Mouse (Mus musculus) limb, embryonic 11.5 days (tissue): ENCODE results near the gene Lrfn2. TPM values are rescaled to one million over a fixed set of nuclear protein-coding genes. Genes with fewer than 3 reads are reported as not detected.

Experiments used
- ATAC-seq: fragments of 200-750 bp; cut with Nextera tagmentation; 2 replicates; pipeline ENCODE4 v1.8.0; 2017; ENCODE audit warnings: low read depth; ENCODE audit not compliant: insufficient number of reproducible peaks, low FRiP score, low TSS enrichment
- DNase-seq: peaks from one replicate; pipeline ENCODE4 v3.0.0-alpha.2; 2015; ENCODE audit warnings: low spot score
- H3K27ac ChIP-seq: fragments of 300-500 bp; sonication (generic); replicated peaks from 2 replicates; pipeline ENCODE4 v1.5.1; 2014; ENCODE audit warnings: low read depth, mild to moderate bottlenecking, low read length
- H3K27me3 ChIP-seq: fragments of 300-500 bp; sonication (generic); 2 replicates; pipeline ENCODE4 v1.6.1; 2014; ENCODE audit warnings: mild to moderate bottlenecking, low read length, mixed read lengths; ENCODE audit not compliant: control insufficient read depth, insufficient read depth
- H3K36me3 ChIP-seq: fragments of 300-500 bp; sonication (generic); 2 replicates; pipeline ENCODE4 v1.6.1; 2014; ENCODE audit warnings: mild to moderate bottlenecking, low read length, moderate library complexity, mixed read lengths; ENCODE audit not compliant: control insufficient read depth, insufficient read depth
- H3K4me1 ChIP-seq: fragments of 300-500 bp; sonication (generic); 2 replicates; pipeline ENCODE4 v1.6.1; 2014; ENCODE audit warnings: low read length, mixed read lengths; ENCODE audit not compliant: control insufficient read depth, insufficient read depth
- H3K4me2 ChIP-seq: fragments of 300-500 bp; sonication (generic); 2 replicates; pipeline ENCODE4 v1.6.1; 2014; ENCODE audit warnings: low read depth, mild to moderate bottlenecking, moderate library complexity; ENCODE audit not compliant: severe bottlenecking
- H3K4me3 ChIP-seq: fragments of 300-500 bp; sonication (generic); 2 replicates; pipeline ENCODE4 v1.5.1; 2014; ENCODE audit warnings: low read depth, low read length
- H3K9ac ChIP-seq: fragments of 300-500 bp; sonication (generic); 2 replicates; pipeline ENCODE4 v1.6.1; 2014; ENCODE audit warnings: mild to moderate bottlenecking, low read length
- H3K9me3 ChIP-seq: fragments of 300-500 bp; sonication (generic); 2 replicates; pipeline ENCODE4 v1.6.1; 2016; ENCODE audit warnings: low read length; ENCODE audit not compliant: control insufficient read depth
- WGBS: fragments of 180-500 bp; shearing (Covaris S2); extraction: QIAGEN DNeasy Blood & Tissue Kit; methylation state at CpG from one replicate; pipeline ENCODE4 v1.1.7; 2014; 5-methylcytosine and 5-hydroxymethylcytosine counted together
- polyA plus RNA-seq: library from polyadenylated mRNA; unstranded; fragments of >200 nt; fragmentation: Nextera tagmentation; extraction: Ambion mirVana; gene quantifications from 2 replicates; pipeline ENCODE4 v1.2.1, GENCODE M21; 2014

Lrfn2 gene
- polyA plus RNA-seq, 1 experiment from 2014 or later: 0.12 TPM

DNA sequence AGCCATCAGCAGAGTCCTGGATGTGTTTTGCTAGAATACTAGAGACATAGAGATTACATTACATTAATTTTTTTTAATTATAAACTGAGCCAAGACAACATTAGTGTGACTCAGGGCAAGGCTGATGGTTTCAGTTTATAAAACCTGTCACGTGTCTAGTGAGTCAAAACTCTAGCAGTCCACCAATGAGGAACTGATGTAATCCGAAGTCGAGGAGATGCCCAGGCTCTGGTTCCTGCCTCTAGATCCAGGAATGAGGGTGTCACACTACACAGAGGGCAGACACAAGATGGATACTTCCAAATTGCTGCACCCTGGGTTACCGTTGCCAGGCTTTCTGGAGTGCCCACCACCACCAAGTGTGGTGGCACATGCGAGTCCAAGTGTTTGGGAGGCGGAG lies 84.0 kb downstream of the Lrfn2 start:
- Histone ChIP-seq H3K4me2 (no peak overlapping the region), H3K9ac (no peak overlapping the region), H3K27me3 (no peaks in the 10 kb centered on the region), H3K4me3 (no peak overlapping the region), H3K4me1 (peaks cover 2% of the 10 kb centered on the region; the same call in 1 of the 2 replicates), H3K36me3 (no peaks in the 10 kb centered on the region), H3K27ac (no peak overlapping the region), H3K9me3 (no peaks in the 10 kb centered on the region)
- WGBS: 92% methylated on average over 6 of the region's 6 CpGs
- ATAC-seq (no peak), DNase-seq (no peak)

GRCm38 (mm10) chr17:49017438-49018415 lies 85.5 kb downstream of the Lrfn2 start:
- Histone ChIP-seq H3K4me1 (peaks cover 2% of the 10 kb centered on the region; the same call in 1 of the 2 replicates), H3K4me3 (no peak overlapping the region), H3K27ac (no peak overlapping the region), H3K9me3 (no peaks in the 10 kb centered on the region), H3K36me3 (no peaks in the 10 kb centered on the region), H3K27me3 (no peaks in the 10 kb centered on the region), H3K9ac (no peak overlapping the region), H3K4me2 (no peak overlapping the region)
- ATAC-seq (no peak), DNase-seq (no peak)
- 39% methylated on average over 17 of the region's 17 CpGs for WGBS

DNA sequence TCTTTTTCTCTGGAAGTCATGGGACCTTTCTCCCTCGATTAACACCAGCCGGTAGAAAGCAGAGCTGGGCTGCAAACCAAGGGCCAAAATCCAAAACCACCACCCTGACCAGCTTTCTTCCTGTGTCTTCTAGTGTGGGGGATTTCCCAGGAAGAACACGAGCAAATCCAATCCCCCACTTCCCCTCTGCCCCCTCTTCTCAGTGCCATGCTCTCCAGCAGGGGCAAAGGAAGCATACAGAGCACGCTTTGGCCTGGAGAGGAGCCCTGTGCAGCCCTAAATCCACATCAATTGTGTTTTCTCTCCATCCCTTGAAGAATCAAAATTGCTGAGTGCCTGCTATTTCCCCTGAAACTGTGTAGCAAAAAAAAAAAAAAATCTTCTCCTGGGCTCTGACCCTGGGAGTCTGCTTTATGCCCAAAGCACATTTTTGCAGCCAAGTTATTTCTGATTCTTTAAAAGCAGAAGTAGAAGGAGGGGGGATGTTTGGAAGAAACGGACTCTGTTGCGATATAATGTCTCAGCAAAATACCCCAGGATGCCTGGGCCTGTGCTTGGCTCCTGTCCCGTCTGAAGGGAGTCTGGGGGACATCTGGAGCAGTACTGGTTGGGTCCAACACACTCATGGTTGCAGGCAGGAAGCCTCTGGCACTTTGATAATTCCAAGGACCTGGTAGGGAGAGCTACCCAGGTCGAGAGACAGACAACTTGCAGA lies 86.8 kb downstream of the Lrfn2 start:
- Histone ChIP-seq H3K9ac (no peak overlapping the region), H3K27ac (no peak overlapping the region), H3K36me3 (no peaks in the 10 kb centered on the region), H3K4me2 (no peak overlapping the region), H3K4me3 (no peak overlapping the region), H3K4me1 (peaks cover 2% of the 10 kb centered on the region; the same call in 1 of the 2 replicates), H3K9me3 (no peaks in the 10 kb centered on the region), H3K27me3 (no peaks in the 10 kb centered on the region)
- WGBS: 78% methylated on average over 8 of the region's 8 CpGs
- no peak for ATAC-seq
- no peak for DNase-seq

DNA sequence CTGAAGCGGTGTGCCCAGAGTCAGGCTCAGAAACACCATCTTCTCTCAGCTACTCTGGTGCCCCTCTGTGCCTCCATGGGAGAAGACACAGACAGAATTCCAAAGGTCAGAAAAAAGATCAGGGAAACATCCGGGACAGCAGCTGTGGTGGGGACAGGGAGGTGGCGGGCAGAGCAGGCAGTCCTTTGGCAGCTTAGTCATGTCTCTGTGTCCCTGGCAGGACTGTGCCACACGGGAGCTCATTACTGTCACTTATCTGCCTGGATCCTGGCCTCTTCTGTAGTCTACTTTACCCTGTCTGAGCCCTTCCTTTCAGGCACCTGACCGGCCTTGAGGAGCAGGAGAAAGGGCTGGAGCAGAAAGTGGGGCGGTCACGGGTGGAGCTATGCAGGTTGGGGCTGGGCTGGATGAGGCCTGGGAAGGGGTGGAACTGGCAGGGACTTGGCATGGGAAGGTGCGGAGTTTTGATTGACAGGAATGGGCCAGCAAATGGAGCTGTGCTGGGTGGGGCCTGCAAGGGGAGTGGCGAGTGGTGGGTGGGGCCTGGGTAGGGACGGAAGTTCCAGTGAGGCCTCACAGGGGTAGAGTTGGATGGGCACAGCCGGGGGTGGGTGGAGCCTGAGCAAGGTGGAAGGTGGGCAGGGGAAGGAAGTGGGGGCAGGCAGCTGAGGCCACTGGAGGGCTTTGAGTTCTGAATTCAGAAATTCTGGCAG lies 97.5 kb downstream of the Lrfn2 start:
- Histone ChIP-seq H3K27ac (no peak overlapping the region), H3K4me2 (no peak overlapping the region), H3K9ac (no peak overlapping the region), H3K36me3 (no peaks in the 10 kb centered on the region), H3K4me1 (no peaks in the 10 kb centered on the region), H3K27me3 (no peaks in the 10 kb centered on the region), H3K9me3 (no peaks in the 10 kb centered on the region), H3K4me3 (no peak overlapping the region)
- DNase-seq (peak; percentile 47), ATAC-seq (peak; percentile 59; the same call in 1 of the 2 replicates)
- 38% methylated on average over 11 of the region's 11 CpGs for WGBS

- Histone ChIP-seq H3K27me3 (no peaks in the 10 kb centered on the region), H3K36me3 (no peaks in the 10 kb centered on the region), H3K4me2 (no peak overlapping the region), H3K9me3 (no peaks in the 10 kb centered on the region), H3K27ac (no peak overlapping the region), H3K4me1 (no peaks in the 10 kb centered on the region), H3K9ac (no peak overlapping the region), H3K4me3 (no peak overlapping the region)
- no peak for DNase-seq
- ATAC-seq: no peak
- WGBS: 91% methylated on average over 7 of the region's 7 CpGs
Measured at GRCm38 (mm10) chr17:49030269-49030615, 98.1 kb downstream of the Lrfn2 start.

DNA sequence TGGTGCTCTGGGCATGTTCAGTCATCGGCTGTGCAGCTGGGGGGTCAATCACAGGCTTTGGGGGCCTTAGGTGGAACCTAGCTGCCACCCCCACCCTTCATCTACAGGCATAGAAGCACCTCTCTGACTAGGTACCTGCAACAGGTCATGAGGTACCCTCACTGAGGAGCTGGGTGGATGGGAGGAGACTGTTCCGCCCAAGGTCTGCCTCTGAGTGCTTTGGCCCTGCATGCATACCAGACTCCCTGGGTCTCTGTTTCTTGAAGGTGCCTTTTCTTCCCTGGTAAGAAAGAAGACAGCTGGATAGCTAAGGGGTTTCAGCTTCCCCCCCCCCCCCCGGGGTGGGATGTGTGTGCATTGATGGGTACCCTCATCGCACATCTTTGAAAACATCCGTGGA lies 98.7 kb downstream of the Lrfn2 start:
- WGBS: 89% methylated on average over 5 of the region's 5 CpGs
- H3K27me3 ChIP-seq: no peaks in the 10 kb centered on the region
- no peaks in the 10 kb centered on the region for H3K4me1 ChIP-seq
- no peak overlapping the region for H3K4me3 ChIP-seq
- DNase-seq (no peak), ATAC-seq (no peak)
- H3K36me3 ChIP-seq: no peaks in the 10 kb centered on the region
- H3K27ac ChIP-seq: no peak overlapping the region
- no peaks in the 10 kb centered on the region for H3K9me3 ChIP-seq
- no peak overlapping the region for H3K4me2 ChIP-seq
- H3K9ac ChIP-seq: no peak overlapping the region

- Histone ChIP-seq H3K9ac (no peak overlapping the region), H3K4me2 (no peak overlapping the region), H3K27ac (no peak overlapping the region), H3K4me3 (no peak overlapping the region), H3K36me3 (no peaks in the 10 kb centered on the region), H3K9me3 (no peaks in the 10 kb centered on the region), H3K27me3 (no peaks in the 10 kb centered on the region), H3K4me1 (no peaks in the 10 kb centered on the region)
- ATAC-seq (no peak), DNase-seq (no peak)
- WGBS: 84% methylated on average over 8 of the region's 8 CpGs
Measured at GRCm38 (mm10) chr17:49031790-49032189, 99.6 kb downstream of the Lrfn2 start.

DNA sequence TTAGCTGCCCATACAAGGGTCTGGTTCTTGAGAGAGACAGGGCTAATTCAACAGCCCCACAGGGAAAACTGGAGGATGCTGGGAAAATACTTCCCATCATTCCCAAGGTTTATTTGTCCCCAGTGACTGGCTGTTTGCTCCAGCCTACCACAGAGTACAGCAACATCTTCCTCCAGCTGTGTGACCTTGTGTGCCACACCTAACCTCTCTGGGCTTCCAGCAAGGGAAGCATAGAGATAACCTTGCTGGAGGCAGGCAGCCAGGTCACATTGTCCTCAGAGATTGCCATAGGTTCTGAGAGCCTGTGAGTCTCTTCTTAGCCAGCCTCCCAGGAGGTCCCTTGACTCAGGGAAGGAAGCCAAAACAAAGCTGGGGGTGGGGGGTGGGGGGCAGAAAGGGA lies 101.1 kb downstream of the Lrfn2 start:
- DNase-seq: no peak
- no peak for ATAC-seq

More for the DNA sequence above, 101.1 kb downstream of the Lrfn2 start:
- Histone ChIP-seq H3K4me3 (no peak overlapping the region), H3K4me2 (no peak overlapping the region), H3K27ac (no peak overlapping the region), H3K36me3 (no peaks in the 10 kb centered on the region), H3K27me3 (no peaks in the 10 kb centered on the region), H3K9ac (no peak overlapping the region), H3K4me1 (no peaks in the 10 kb centered on the region), H3K9me3 (no peaks in the 10 kb centered on the region)
